In genomic region chr15:6906260-6907047, GRCm38 (mm10) we compare ENCODE assay signal across 18 mouse cellular contexts. TPM values are rescaled to one million over a fixed set of nuclear protein-coding genes. Genes with fewer than 3 reads are reported as not detected.
DNase-seq lines count a peak whose midpoint lies in the region; ATAC-seq and TF ChIP-seq lines count a peak whose summit lies in the region.
"Had no signal": no experiment of that assay in that cellular context is flagged by ENCODE, and none has a peak within 500 bp of the region (broad histone marks: within the 10 kb centered on the region; RNA-seq: fewer than 3 reads in every experiment).

No protein-coding gene starts in this region.

- no peaks in the 10 kb centered on the region for H3K9me3 ChIP-seq in heart, embryonic 11.5 days (replicated peaks; ENCODE audit: control insufficient read depth, low read length)
- H3K9me3 ChIP-seq: forebrain, embryonic 13.5 days; heart, embryonic 12.5 days; hindbrain, embryonic 15.5 days had no signal

- no peak for TF ChIP-seq POLR2A in heart, adult 2 months (IDR thresholded peaks at IDR 0.05; ENCODE audit: insufficient read depth, low read depth, low read length)

- DNase-seq in heart, adult 2 months = no peak
- DNase-seq in layer of hippocampus, adult 8-10 months (ENCODE audit: low spot score in 2 of 2) = peak; percentile 24 to 35
- no peak for DNase-seq in layer of hippocampus, postnatal 10 days (ENCODE audit: low spot score in 2 of 2)
- DNase-seq in brain, adult 2 months (ENCODE audit: low read depth, low spot score) = peak; percentile 20
- DNase-seq in layer of hippocampus, postnatal 36 days = peak; percentile 30 to 38
- no peak for DNase-seq in Muller cell, postnatal 12 days (ENCODE audit: inconsistent ontology term)
- DNase-seq: adrenal gland, postnatal 10 days; cerebellum, adult 18-20 months; cerebellum, adult 9-11 months; cerebellum, postnatal 36 days; gastrocnemius, postnatal 10 days; heart, postnatal 36 days had no signal

- intact Hi-C loops in heart, adult 2 months (cut with DNase I) = no loop called here

- H3K36me3 ChIP-seq in heart, adult 2 months (ENCODE audit: control insufficient read depth, insufficient read depth, low read length) = no peaks in the 10 kb centered on the region
- no peaks in the 10 kb centered on the region for H3K36me3 ChIP-seq in heart, embryonic 11.5 days (ENCODE audit: control insufficient read depth, insufficient read depth, low read length)
- H3K36me3 ChIP-seq: heart, embryonic 12.5 days; hindbrain, embryonic 15.5 days had no signal

- H3K27ac ChIP-seq in heart, adult 2 months = peak overlapping the region; percentile 6; the same call in 1 of the 2 replicates
- H3K27ac ChIP-seq in heart, embryonic 11.5 days (ENCODE audit: low read depth, low read length) = no peak overlapping the region
- H3K27ac ChIP-seq: forebrain, embryonic 13.5 days; hindbrain, embryonic 15.5 days had no signal

- TF ChIP-seq EP300 in heart, adult 2 months (IDR thresholded peaks at IDR 0.05; ENCODE audit: insufficient read depth, low read depth, low read length) = no peak

- no peak overlapping the region for H3K9ac ChIP-seq in heart, adult 2 months (ENCODE audit: low read depth, low read length)
- H3K9ac ChIP-seq in heart, embryonic 11.5 days (ENCODE audit: low read depth, low read length) = no peak overlapping the region
- H3K9ac ChIP-seq: forebrain, embryonic 13.5 days; heart, embryonic 12.5 days; hindbrain, embryonic 15.5 days had no signal

- no peak overlapping the region for H3K4me2 ChIP-seq in heart, embryonic 11.5 days
- H3K4me2 ChIP-seq: forebrain, embryonic 13.5 days; heart, embryonic 12.5 days; hindbrain, embryonic 15.5 days had no signal

- H3K27me3 ChIP-seq in heart, adult 2 months (ENCODE audit: control insufficient read depth, insufficient read depth, low read length) = no peaks in the 10 kb centered on the region; the same call in 1 of the 2 replicates
- H3K27me3 ChIP-seq in heart, embryonic 11.5 days (ENCODE audit: control insufficient read depth, insufficient read depth, low read length) = no peaks in the 10 kb centered on the region
- H3K27me3 ChIP-seq: forebrain, embryonic 13.5 days; heart, embryonic 12.5 days; hindbrain, embryonic 15.5 days had no signal

- no peak for TF ChIP-seq CTCF in heart, adult 2 months (IDR thresholded peaks at IDR 0.05)

- H3K79me2 ChIP-seq in heart, adult 2 months (replicated peaks; ENCODE audit: control insufficient read depth, insufficient read depth, low read length) = no peaks in the 10 kb centered on the region

- WGBS in heart, adult 2 months = 59% methylated on average over 19 of the region's 19 CpGs
- 63% methylated on average over 19 of the region's 19 CpGs for WGBS in heart, embryonic 11.5 days (ENCODE audit: insufficient replicate concordance)

- no peak for ATAC-seq in heart, embryonic 11.5 days (replicated peaks; ENCODE audit: insufficient number of reproducible peaks, low FRiP score, low TSS enrichment)
- ATAC-seq: forebrain, embryonic 13.5 days; intestine, postnatal 0 days had no signal

- peaks cover 11% of the 10 kb centered on the region for H3K4me1 ChIP-seq in heart, adult 2 months (ENCODE audit: control insufficient read depth, insufficient read depth, low read length)
- H3K4me1 ChIP-seq in heart, embryonic 11.5 days (ENCODE audit: control insufficient read depth, insufficient read depth, low read length) = no peaks in the 10 kb centered on the region
- H3K4me1 ChIP-seq: forebrain, embryonic 13.5 days had no signal

- H3K4me3 ChIP-seq in heart, adult 2 months = no peak overlapping the region
- H3K4me3 ChIP-seq in heart, embryonic 11.5 days (ENCODE audit: low read depth, low read length) = no peak overlapping the region
- H3K4me3 ChIP-seq: forebrain, embryonic 13.5 days; heart, embryonic 12.5 days; hindbrain, embryonic 15.5 days had no signal

RNA-seq across cellular contexts. Expression of gene Osmr, which starts 31.7 kb away (rescaled TPM):
- 10 to 100 TPM in 1 of 2 experiments, 1 to 10 TPM in 1; 9.6 to 11.9 TPM for total RNA-seq in heart, adult 2 months (2021)
- polyA plus RNA-seq in heart, adult 2 months (2012; rRNA removed) = 7.5 and 11.2 TPM in 2 replicates
- polyA plus RNA-seq in heart, embryonic 11.5 days (2014; fragmentation: Nextera tagmentation; extraction: Ambion mirVana) = 0.57 and 1.2 TPM in 2 replicates
- 10 to 100 TPM in 2 of 4 experiments, 1 to 10 TPM in 2; 2.9 to 18.6 (median 9.1) TPM for total RNA-seq in layer of hippocampus, adult 8-10 months (2022)
- total RNA-seq in layer of hippocampus, postnatal 10 days (2021) = 1 to 10 TPM; 5.6 to 6.0 TPM
- total RNA-seq in layer of hippocampus, postnatal 36 days (2021) = 1 to 10 TPM; 2.9 to 6.8 TPM
- total RNA-seq: CH12.LX had no signal

Comparison
In these comparisons a context has a peak if more than half of its experiments do, and no peak if none do; other contexts are left out.
1. DNase-seq: peak in layer of hippocampus, adult 8-10 months (2 of 2), brain, adult 2 months (single experiment) and layer of hippocampus, postnatal 36 days (2 of 2); none in heart, adult 2 months (0 of 2), layer of hippocampus, postnatal 10 days (0 of 2) and Muller cell, postnatal 12 days (single experiment).